Mouse (Mus musculus) cerebellum, adult 2 months (tissue): ENCODE measurements around the gene Sf3a2. TPM values are rescaled to one million over a fixed set of nuclear protein-coding genes. Genes with fewer than 3 reads are reported as not detected.
A peak's percentile ranks its signal among the peaks of the same experiment; 100 is the strongest.

ENCODE experiments used
- DNase-seq, 2 experiments: peaks; one replicate each; pipeline ENCODE4 v3.0.0; 2021
- H3K27ac ChIP-seq: fragments of 200-500 bp; 2 replicates; pipeline ENCODE4 v1.5.1; 2012; ENCODE audit warnings: low read length, control low read depth, inconsistent platforms; ENCODE audit not compliant: insufficient read depth
- H3K27me3 ChIP-seq: fragments of 200-500 bp; 2 replicates; pipeline ENCODE4 v1.6.1; 2012; ENCODE audit warnings: inconsistent platforms, mild to moderate bottlenecking, low read length, moderate library complexity; ENCODE audit not compliant: control insufficient read depth, insufficient read depth
- H3K4me1 ChIP-seq: fragments of 200-500 bp; 2 replicates; pipeline ENCODE4 v1.6.1; 2011; ENCODE audit warnings: low read length; ENCODE audit not compliant: control insufficient read depth, insufficient read depth
- H3K4me3 ChIP-seq: fragments of 200-500 bp; replicated peaks from 2 replicates; pipeline ENCODE3; 2011; ENCODE audit warnings: mild to moderate bottlenecking, low read depth, low read length, control low read depth; ENCODE audit not compliant: insufficient read depth
- CTCF ChIP-seq: fragments of 200-500 bp; IDR thresholded peaks from 2 replicates; pipeline ENCODE4 v1.5.1; 2011; ENCODE audit warnings: low read depth, mild to moderate bottlenecking, control low read depth, low read length, moderate library complexity, borderline replicate concordance; ENCODE audit not compliant: insufficient read depth
- POLR2A ChIP-seq: fragments of 200-500 bp; IDR thresholded peaks from 2 replicates; pipeline ENCODE4 v1.6.1; 2011; ENCODE audit warnings: low read length, control low read depth, borderline replicate concordance; ENCODE audit not compliant: insufficient read depth
- WGBS: fragments of 180-500 bp; shearing (Covaris S2); methylation state at CpG from one replicate; pipeline ENCODE4 v1.1.7; 2018; 5-methylcytosine and 5-hydroxymethylcytosine counted together
- polyA plus RNA-seq: library from polyadenylated mRNA; depleted of rRNA; stranded (reverse); fragments of >200 nt; gene quantifications from 2 replicates; pipeline ENCODE4 v1.2.3, GENCODE M21; 2012

Gene Sf3a2
- polyA plus RNA-seq, 1 experiment: 52.0 TPM

DNA sequence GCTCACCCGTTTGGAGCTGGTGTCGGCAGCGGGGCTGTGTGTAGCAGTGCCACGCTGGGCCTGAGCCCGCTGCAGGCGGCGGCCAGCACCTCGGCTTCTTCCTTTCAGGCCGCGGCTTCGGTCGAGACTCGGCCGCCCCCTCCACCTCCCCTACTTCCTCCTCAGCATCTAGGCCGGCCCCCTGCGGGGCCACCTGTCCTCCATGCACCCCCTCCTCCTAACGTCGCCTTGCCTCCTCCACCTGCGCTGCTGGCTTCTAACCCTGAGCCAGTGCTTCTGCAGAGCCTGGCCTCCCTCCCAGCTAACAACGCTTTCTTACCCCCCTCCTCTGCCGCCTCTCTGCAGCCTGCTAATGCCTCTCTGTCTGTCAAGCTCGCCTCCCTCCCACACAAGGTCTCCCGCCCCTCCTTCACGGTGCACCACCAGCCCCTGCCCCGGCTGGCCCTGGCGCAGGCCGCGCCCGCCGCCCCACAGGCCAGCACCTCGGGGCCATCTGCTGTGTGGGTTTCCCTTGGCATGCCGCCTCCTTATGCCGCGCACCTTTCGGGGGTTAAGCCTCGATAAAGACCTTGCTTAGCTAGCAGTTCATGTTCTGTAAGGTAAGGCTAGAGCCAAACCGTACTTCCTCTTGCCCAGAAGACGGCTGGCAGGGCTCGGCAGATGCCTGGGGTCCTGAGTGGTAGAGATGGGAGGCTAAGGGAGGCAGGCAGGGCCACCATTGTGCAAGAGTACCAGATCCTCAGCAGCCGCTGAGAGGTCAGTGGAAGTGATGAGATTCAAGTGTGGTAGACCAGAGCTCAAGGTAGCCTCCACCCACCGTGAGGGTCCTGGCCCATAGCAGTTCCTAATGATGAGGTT, 5.6 kb upstream of the Sf3a2 start:
- Histone ChIP-seq H3K27ac (peak overlapping the region; percentile 96), H3K27me3 (no peaks in the 10 kb centered on the region)

DNA sequence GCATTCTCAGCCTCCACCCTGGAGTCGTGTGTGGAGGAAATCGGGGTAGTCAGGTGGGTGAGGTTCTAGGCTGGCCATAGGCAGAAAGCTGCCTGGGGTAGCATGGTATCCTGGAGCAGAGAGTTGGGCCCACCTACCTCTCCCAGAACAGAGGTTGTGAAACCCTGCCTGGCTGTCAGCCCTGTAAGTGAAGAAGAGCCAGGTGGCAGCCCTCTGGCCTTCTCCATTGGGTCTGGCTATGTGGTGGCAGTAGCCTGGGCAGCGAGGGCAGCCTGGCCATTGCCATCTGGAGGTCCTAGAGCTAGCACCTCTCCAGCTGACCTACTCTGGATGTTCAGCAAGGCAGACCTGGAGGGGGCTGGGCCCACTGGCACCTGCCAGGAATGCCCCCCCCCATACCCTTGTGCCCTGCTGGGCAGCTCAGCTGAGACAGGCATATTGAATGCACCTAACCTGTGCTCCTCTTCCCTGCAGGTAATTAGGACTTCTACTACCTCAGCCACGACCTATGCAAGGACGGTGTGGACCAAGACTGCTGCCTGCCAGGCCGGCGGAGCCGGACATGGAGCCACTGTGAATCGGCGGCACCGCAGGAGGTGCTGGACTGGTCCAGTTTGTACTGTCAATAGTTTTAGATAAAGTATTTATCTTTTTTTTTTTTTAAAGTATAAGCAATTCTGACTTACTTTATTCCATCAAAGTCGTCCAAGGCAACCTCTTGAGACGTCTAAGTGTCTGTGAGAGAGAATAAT, 4.8 kb upstream of the Sf3a2 start:
- H3K4me3 ChIP-seq: no peak overlapping the region
- H3K27me3 ChIP-seq: no peaks in the 10 kb centered on the region
- DNase-seq: peak; percentile 75 to 78
- H3K4me1 ChIP-seq: peaks cover 52% of the 10 kb centered on the region
- peak overlapping the region; percentile 96 for H3K27ac ChIP-seq
- TF ChIP-seq POLR2A: no peak
- no peak for TF ChIP-seq CTCF
- WGBS: 27% methylated on average over 13 of the region's 13 CpGs

More for the DNA sequence above, 5.6 kb upstream of the Sf3a2 start:
- DNase-seq: peak; percentile 83 to 84
- H3K4me3 ChIP-seq: no peak overlapping the region
- peaks cover 56% of the 10 kb centered on the region for H3K4me1 ChIP-seq
- 9% methylated on average over 41 of the region's 41 CpGs for WGBS
- no peak for TF ChIP-seq CTCF
- TF ChIP-seq POLR2A: 0 out of 2 replicates have a peak, but pooled peaks have one; percentile 25

DNA sequence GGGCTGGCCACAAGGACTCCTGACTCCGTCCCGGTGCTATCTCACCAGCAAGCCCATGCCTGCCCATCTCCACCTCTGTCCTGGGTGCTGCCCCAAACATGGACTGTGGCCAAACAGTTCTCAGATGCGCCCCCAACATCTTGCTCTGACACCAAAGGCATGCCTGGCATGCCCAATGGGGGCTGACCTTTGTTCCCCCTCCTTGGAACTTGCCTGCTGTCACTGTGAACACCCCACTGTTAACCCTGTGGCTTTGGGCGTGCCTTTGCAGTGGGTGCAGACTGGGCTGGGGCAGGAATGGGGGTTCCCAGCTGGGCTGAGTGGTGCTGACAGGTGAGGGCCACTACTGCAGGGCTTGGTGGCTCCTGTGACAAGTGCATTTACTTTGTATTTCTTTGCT, 4.2 kb upstream of the Sf3a2 start:
- Histone ChIP-seq H3K27ac (0 out of 2 replicates have a peak overlapping the region, but pooled peaks have one; percentile 42), H3K4me3 (no peak overlapping the region), H3K27me3 (no peaks in the 10 kb centered on the region), H3K4me1 (peaks cover 52% of the 10 kb centered on the region)
- DNase-seq: peak in 1 of 2 experiments; percentile 36
- TF ChIP-seq POLR2A (no peak), CTCF (no peak)
- WGBS: 37% methylated on average over 4 of the region's 4 CpGs

DNA sequence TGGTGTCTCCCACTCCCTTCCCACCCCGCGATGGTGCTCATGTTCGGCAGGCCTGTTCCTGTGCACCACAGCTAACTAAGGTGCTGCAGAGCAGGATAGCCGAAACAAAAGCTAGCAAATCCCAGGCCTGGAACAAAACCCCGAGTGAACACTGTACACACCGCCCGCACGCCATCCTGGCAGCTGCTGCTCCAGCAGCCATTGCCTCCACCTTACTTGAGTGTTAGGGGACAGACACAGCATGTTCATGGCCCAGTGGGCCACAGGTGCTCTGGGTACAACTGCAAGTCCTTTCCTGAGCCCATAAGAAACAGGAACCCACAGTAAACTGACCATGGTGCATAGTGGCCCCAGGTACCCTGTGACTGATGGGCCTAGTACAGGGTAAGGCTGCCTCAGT, 3.2 kb upstream of the Sf3a2 start:
- Histone ChIP-seq H3K4me1 (peaks cover 52% of the 10 kb centered on the region), H3K27me3 (no peaks in the 10 kb centered on the region), H3K27ac (no peak overlapping the region), H3K4me3 (no peak overlapping the region)
- TF ChIP-seq POLR2A (no peak), CTCF (no peak)
- no peak for DNase-seq
- 82% methylated on average over 8 of the region's 8 CpGs for WGBS

DNA sequence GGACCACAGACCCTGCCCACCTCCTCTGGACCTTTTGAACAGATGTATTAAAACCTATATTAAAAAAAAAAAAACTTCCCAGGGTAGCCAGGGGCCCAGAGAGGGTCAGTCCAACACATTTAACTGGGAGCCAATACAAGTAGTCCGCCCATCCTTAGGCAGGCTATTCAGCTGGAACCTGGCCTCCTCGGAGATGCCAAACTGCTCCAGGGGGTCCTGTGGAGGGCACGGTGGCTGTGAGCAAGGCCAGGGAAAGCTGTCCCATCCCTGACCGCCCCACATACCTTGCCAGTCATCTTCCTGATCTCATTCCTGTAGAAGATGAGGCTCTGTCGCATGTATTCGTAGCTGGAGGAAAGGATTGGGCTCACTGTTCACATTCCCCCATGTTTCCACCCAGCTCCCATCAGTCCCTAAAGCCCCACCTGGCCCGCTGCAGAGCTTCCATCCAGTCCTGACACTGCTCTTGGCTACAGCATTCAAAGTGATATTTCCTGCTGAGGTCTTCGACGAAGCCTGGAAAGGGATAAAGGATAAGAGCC, 1.6 kb upstream of the Sf3a2 start:
- no peak for DNase-seq
- no peak overlapping the region for H3K27ac ChIP-seq
- TF ChIP-seq POLR2A (no peak), CTCF (no peak)
- 12% methylated on average over 9 of the region's 9 CpGs for WGBS
- H3K4me3 ChIP-seq: peak overlapping the region; percentile 13
- H3K4me1 ChIP-seq: peaks cover 37% of the 10 kb centered on the region
- no peaks in the 10 kb centered on the region for H3K27me3 ChIP-seq

DNA sequence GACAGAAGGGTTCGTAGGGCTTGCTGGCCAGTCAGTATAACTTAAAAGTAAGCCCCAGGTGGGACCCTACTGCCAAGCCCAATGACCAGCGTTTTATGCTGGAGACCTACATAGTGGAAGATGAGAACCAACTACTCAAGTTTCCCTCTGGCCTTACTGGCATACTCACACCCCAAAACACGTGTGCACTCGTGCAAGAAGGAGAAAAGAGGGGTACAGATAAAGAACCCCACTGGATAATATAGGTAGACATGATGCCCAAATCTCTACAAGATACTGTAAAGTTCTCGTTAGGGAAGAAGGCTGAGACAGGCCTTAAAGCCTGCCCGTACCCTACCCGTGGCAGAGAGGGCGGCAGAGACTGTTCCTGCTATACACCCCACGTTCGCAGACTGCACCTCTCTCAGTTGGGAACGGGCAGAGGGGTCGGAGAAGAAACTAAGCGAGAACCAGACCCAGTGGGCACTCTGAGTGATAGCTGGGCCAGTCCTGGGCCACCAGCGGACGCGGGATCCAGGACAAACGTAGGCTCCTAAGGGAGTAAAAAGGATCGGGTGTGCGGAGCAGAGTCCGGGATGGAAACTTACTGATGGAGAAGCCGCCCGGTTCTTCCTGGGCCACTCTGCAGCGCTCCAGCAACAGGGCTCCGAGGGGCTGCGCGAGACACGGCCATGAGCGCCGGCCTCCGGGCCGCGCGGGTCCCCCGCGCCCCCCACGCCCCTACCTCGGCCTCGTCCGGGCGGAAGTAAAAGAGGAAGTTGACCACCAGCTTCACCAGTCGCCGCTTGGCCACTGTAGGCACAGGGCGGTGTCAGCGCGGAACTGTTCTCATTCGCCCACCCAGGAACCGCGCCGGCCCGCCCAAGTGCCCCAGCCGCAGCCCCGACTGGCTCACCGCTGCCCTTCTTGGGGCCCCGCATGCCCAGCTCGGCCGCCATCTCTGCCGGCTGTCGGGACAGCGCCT, 530 bp upstream of the Sf3a2 start:
- WGBS: 1% methylated on average over 59 of the region's 59 CpGs
- TF ChIP-seq CTCF (no peak), POLR2A (no peak)
- Histone ChIP-seq H3K4me1 (peaks cover 29% of the 10 kb centered on the region), H3K27ac (peak overlapping the region; percentile 78; the same call in 1 of the 2 replicates), H3K4me3 (peak overlapping the region; percentile 73), H3K27me3 (no peaks in the 10 kb centered on the region)
- no peak for DNase-seq
